Mouse (Mus musculus) liver, embryonic 14.5 days (tissue): ENCODE measurements around the gene Pygl. TPM values are rescaled to one million over a fixed set of nuclear protein-coding genes. Genes with fewer than 3 reads are reported as not detected.

Source experiments
- ATAC-seq: fragments of 200-750 bp; cut with Nextera tagmentation; 2 replicates; pipeline ENCODE4 v1.8.0; 2017; ENCODE audit warnings: moderate number of reproducible peaks, mild to moderate bottlenecking, moderate library complexity; ENCODE audit not compliant: insufficient read depth
- DNase-seq, 3 experiments: peaks; one replicate each; pipeline ENCODE4 v3.0.0-alpha.2; 2012 to 2013; ENCODE audit warnings: low read depth in 3 of 3, low spot score in 3 of 3
- H3K27ac ChIP-seq: fragments of 300-500 bp; sonication (generic); 2 replicates; pipeline ENCODE4 v1.5.1; 2014; ENCODE audit warnings: moderate library complexity, mild to moderate bottlenecking, control low read depth, inconsistent platforms
- H3K27me3 ChIP-seq: fragments of 300-500 bp; sonication (generic); 2 replicates; pipeline ENCODE4 v1.6.1; 2014; ENCODE audit warnings: mild to moderate bottlenecking, low read length, moderate library complexity; ENCODE audit not compliant: control insufficient read depth, insufficient read depth
- H3K36me3 ChIP-seq: fragments of 300-500 bp; sonication (generic); replicated peaks from 2 replicates; pipeline ENCODE4 v1.6.1; 2014; ENCODE audit warnings: low read depth; ENCODE audit not compliant: control insufficient read depth, insufficient read depth
- H3K4me1 ChIP-seq, 2 experiments: fragments of 200-500 bp in 1 of 2; fragments of 300-500 bp in 1 of 2; sonication (generic) in 1 of 2; replicated peaks; 2 replicates each; pipeline ENCODE4 v1.6.1; 2012 to 2014; ENCODE audit warnings: antibody characterized with exemption in 1 of 2, inconsistent platforms in 1 of 2, low read length in 1 of 2; ENCODE audit not compliant: control insufficient read depth in 2 of 2, insufficient read depth in 2 of 2
- H3K4me2 ChIP-seq: fragments of 300-500 bp; sonication (generic); 2 replicates; pipeline ENCODE4 v1.6.1; 2014; ENCODE audit warnings: low read depth, mild to moderate bottlenecking, control low read depth, moderate library complexity
- H3K4me3 ChIP-seq, 2 experiments: fragments of 200-500 bp in 1 of 2; fragments of 300-500 bp in 1 of 2; sonication (generic) in 1 of 2; 2 replicates each; pipeline ENCODE4 v1.5.1; 2012 to 2014; ENCODE audit warnings: low read depth in 2 of 2, low read length in 2 of 2, mild to moderate bottlenecking in 2 of 2, control low read depth in 1 of 2, inconsistent platforms in 1 of 2, moderate library complexity in 1 of 2; ENCODE audit not compliant: insufficient read depth in 1 of 2
- H3K9ac ChIP-seq: fragments of 300-500 bp; sonication (generic); replicated peaks from 2 replicates; pipeline ENCODE4 v1.6.1; 2014; ENCODE audit warnings: mild to moderate bottlenecking, control low read depth, moderate library complexity
- H3K9me3 ChIP-seq: fragments of 300-500 bp; sonication (generic); 2 replicates; pipeline ENCODE4 v1.6.1; 2016; ENCODE audit warnings: low read length, mixed read lengths; ENCODE audit not compliant: control insufficient read depth
- CTCF ChIP-seq: IDR thresholded peaks from 2 replicates; pipeline ENCODE4 v1.5.1; 2016; ENCODE audit warnings: antibody characterized with exemption, low read depth, control low read depth
- EP300 ChIP-seq: IDR thresholded peaks from 2 replicates; pipeline ENCODE4 v1.6.1; 2016; ENCODE audit warnings: antibody characterized with exemption, low read depth
- WGBS: fragments of 180-500 bp; shearing (Covaris S2); extraction: QIAGEN DNeasy Blood & Tissue Kit; methylation state at CpG from one replicate; pipeline ENCODE4 v1.1.7; 2014; ENCODE audit not compliant: insufficient replicate concordance; 5-methylcytosine and 5-hydroxymethylcytosine counted together
- polyA plus RNA-seq, 2 experiments: library from polyadenylated mRNA; depleted of rRNA in 1 of 2; stranded (reverse) in 1 of 2; unstranded in 1 of 2; fragments of >200 nt; fragmentation: Nextera tagmentation in 1 of 2; extraction: Ambion mirVana in 1 of 2; gene quantifications; 2 replicates each; pipeline versions ENCODE4 v1.2.1 to v1.2.3; 2012 to 2014

Pygl gene
- polyA plus RNA-seq, 2 experiments: 29.5 to 47.9 TPM

- no peak for TF ChIP-seq CTCF
- TF ChIP-seq EP300: no peak
- no peaks in the 10 kb centered on the region for H3K36me3 ChIP-seq
- DNase-seq: no peak
- H3K9me3 ChIP-seq: no peaks in the 10 kb centered on the region
- 31% methylated on average over 9 of the region's 9 CpGs for WGBS
- no peak overlapping the region for H3K27ac ChIP-seq
- H3K4me1 ChIP-seq: peaks cover 0 to 6% of the 10 kb centered on the region in 2 experiments; a peak in 2 of 4 replicates
- H3K4me3 ChIP-seq: no peak overlapping the region
- no peaks in the 10 kb centered on the region for H3K27me3 ChIP-seq
- no peak overlapping the region for H3K4me2 ChIP-seq
- no peak for ATAC-seq
- no peak overlapping the region for H3K9ac ChIP-seq
Observed at GRCm38 (mm10) chr12:70267314-70267713, 36.0 kb upstream of the Pygl start.

- Histone ChIP-seq H3K4me2 (no peak overlapping the region), H3K4me1 (peaks cover 0 to 6% of the 10 kb centered on the region in 2 experiments; a peak in 2 of 4 replicates), H3K9ac (no peak overlapping the region), H3K27ac (no peak overlapping the region), H3K4me3 (no peak overlapping the region), H3K36me3 (no peaks in the 10 kb centered on the region), H3K27me3 (no peaks in the 10 kb centered on the region), H3K9me3 (no peaks in the 10 kb centered on the region)
- 13% methylated on average over 8 of the region's 8 CpGs for WGBS
- no peak for TF ChIP-seq EP300
- TF ChIP-seq CTCF: no peak
- no peak for DNase-seq
- ATAC-seq: no peak
Observed at GRCm38 (mm10) chr12:70266494-70266931, 35.2 kb upstream of the Pygl start.

- H3K27ac ChIP-seq: no peak overlapping the region
- no peak for DNase-seq
- H3K9ac ChIP-seq: no peak overlapping the region
- WGBS: 64% methylated on average over 7 of the region's 7 CpGs
- H3K27me3 ChIP-seq: no peaks in the 10 kb centered on the region
- peaks cover 0 to 6% of the 10 kb centered on the region in 2 experiments; a peak in 2 of 4 replicates for H3K4me1 ChIP-seq
- H3K4me3 ChIP-seq: no peak overlapping the region
- TF ChIP-seq EP300: no peak
- TF ChIP-seq CTCF: no peak
- H3K36me3 ChIP-seq: no peaks in the 10 kb centered on the region
- H3K9me3 ChIP-seq: no peaks in the 10 kb centered on the region
- no peak overlapping the region for H3K4me2 ChIP-seq
- no peak for ATAC-seq
Observed at GRCm38 (mm10) chr12:70263721-70264120, 32.4 kb upstream of the Pygl start.

GRCm38 (mm10) chr12:70262271-70262953 lies 31.1 kb upstream of the Pygl start:
- no peak overlapping the region for H3K4me2 ChIP-seq
- H3K27ac ChIP-seq: no peak overlapping the region
- H3K4me3 ChIP-seq: no peak overlapping the region
- no peak for TF ChIP-seq EP300
- no peak for TF ChIP-seq CTCF
- no peaks in the 10 kb centered on the region for H3K9me3 ChIP-seq
- H3K36me3 ChIP-seq: no peaks in the 10 kb centered on the region
- H3K27me3 ChIP-seq: no peaks in the 10 kb centered on the region
- H3K4me1 ChIP-seq: peaks cover 0 to 6% of the 10 kb centered on the region in 2 experiments; a peak in 2 of 4 replicates
- H3K9ac ChIP-seq: no peak overlapping the region
- WGBS: 77% methylated on average over 17 of the region's 17 CpGs
- ATAC-seq (no peak), DNase-seq (no peak)

GRCm38 (mm10) chr12:70251210-70251884 lies 20.1 kb upstream of the Pygl start:
- H3K4me2 ChIP-seq: no peak overlapping the region
- peaks cover 0 to 11% of the 10 kb centered on the region in 2 experiments; a peak in 2 of 4 replicates for H3K4me1 ChIP-seq
- no peak overlapping the region for H3K9ac ChIP-seq
- TF ChIP-seq EP300 (no peak), CTCF (no peak)
- H3K9me3 ChIP-seq: no peaks in the 10 kb centered on the region
- H3K27me3 ChIP-seq: no peaks in the 10 kb centered on the region
- H3K27ac ChIP-seq: no peak overlapping the region
- H3K36me3 ChIP-seq: no peaks in the 10 kb centered on the region
- DNase-seq (no peak), ATAC-seq (no peak)
- no peak overlapping the region for H3K4me3 ChIP-seq
- WGBS: 46% methylated on average over 15 of the region's 15 CpGs
